Mouse (Mus musculus): ENCODE results near the gene Samd14.

Gene Samd14

DNA sequence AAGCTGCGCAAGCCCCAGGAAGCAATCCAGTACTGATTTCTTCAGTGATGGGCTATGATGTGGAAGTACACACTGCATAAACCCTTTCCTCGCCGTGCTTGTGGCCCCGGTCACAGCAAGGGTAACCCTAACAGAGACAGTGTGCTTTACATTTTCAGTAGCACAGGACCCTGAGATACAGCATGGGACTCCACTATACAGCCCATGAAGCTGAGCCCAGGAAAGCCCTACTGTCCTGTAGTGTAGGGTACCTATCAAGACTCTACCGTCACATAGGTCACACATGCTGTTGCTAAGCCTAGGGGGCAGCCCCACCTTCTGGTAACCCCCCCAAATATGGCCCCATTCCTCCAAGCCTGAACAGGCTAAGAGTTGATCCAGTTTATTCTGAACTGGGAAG lies 26.8 kb downstream of the Samd14 start:
- DNase-seq (ENCODE audit: low spot score) = no peak

DNA sequence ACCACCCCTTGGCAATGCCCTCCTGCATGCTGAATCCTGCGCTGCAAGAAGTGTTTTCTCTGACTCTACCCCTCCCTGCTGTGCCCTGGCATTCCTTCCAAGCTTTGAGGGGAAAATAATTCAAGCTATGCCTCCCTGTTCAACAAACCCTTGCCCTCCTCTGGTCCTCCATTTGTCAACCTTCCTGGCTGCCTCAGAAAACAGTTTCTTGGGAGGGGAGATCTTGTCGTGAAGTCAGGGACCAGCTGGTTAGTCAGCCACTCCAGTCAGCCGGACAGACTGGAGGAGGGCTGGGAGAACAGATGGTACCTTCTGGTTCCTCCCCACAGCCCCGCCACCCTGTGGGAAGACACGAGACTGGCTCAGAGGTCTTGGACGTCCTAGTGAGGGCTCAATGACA lies 27.6 kb downstream of the Samd14 start:
- DNase-seq (ENCODE audit: low spot score) = no peak

DNA sequence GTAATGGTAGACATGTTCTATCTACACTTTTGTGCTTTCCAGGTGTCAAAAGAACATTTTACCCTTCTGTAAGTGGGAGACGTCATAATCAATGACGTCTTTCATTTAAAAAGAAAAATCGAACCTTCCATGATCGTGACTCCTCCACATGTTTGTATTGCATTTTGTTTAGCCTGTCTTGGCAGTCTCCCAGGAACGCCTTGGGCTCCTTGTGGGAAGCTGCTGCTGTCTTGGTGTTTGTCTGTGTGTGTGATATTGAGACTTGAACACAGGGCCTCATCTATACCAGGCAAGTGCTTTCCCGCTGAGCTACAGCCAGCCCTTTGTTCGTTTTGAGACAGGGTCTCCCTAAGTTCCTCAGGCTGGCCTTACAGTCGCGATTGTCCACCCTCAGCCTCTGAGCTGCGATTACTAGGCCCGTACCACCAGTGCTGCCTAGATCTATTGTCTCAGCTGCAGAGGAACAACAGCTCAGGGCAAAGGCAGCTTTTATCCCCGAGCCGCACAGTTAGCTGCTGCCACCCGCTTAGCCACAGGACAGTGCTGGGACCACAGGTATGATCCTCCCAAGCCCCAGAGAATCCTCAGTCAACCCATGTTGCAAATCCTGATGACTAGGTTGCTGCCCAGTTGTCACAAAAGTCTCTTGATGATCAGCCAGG lies 28.6 kb downstream of the Samd14 start:
- DNase-seq (ENCODE audit: low spot score) = no peak

DNA sequence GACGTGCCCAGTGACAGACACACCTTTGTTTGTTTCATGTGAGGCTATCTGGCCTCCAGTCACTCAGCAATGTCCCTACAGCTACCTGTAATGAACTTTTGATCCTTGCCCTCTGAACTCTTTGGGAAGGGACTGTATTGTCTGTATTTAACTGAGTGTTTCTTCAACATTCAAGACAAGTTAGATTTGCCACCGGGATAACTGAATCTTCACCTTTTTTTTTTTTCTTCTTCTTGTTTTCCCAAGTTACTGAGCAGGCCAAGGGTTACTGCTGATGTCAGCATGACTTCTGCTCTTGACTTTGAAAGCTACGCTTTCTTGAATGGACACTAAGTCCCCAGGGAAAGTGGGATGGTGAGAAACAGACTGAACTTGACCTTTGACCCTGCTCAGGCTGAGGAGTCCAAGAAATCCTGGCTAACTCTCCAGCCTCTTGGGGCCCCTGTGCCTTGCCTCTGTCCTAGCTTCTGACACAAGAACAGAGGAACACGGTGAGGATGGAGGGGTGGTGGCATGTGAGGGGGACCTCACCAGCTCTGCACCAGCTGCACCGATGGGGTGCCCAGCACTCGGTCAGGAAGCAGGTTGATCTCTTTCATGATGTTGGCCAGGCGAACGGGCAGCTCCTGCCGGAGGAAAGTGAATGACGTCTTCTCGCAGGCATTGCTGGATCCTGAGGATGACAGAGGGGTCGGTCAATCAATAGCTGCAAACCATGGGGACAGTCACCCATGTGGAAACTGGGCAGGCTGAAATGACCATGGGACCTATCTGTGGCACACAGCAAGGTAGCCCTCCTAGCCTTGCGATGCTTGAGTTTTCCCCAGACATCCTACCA lies 29.4 kb downstream of the Samd14 start:
- no peak for DNase-seq (ENCODE audit: low spot score)

DNA sequence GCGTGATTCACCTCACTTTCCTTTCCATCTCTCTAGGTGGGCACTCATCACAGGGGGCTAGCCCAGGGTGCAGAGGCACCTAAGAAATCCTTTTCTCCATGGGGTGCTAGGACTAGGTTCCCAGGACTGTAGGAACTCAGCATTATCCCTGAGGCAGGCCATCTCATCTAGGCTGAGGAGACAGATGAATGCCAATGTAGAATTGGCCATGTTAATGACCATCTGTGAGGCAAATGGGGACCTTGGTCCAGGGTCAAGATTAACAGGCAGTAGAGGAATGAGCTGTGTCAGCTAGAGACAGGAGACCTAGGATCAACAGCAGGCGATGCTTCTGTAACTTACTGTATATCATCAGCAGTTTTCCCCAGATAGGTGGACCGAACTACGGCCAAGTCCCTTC lies 30.1 kb downstream of the Samd14 start:
- DNase-seq (ENCODE audit: low spot score) = no peak

DNA sequence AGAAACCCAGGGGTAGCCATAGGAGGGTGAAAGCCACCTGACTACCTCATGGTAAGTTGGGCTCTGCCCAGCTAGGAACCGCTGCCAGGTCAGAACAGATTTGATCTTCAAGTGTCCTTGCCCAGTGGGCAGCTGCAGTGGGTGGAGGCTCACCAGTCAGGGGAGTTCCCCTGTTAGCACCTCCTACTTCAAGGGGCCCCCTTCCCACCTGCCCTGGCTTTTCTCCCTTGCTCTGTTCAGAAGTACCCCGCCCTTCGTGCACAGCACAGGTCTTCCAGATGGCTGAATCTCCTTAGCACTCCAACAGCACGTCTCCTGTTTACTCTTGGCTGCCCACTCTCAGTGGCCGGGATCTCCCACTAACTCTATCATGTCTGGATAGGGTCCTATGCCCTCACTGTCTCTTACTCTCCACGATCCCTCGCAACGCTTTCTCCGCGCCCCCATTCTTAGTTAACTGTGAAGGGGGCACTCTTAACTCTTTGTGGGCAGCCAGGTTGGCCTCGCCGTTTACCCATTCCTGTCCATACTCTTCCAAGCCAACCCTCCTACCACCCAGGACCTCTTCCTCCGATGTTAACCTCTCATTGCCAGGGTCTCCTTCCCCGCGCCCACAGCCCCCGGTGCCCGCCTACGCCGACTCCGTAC lies 30.9 kb downstream of the Samd14 start:
- DNase-seq (ENCODE audit: low spot score) = peak; percentile 47

DNA sequence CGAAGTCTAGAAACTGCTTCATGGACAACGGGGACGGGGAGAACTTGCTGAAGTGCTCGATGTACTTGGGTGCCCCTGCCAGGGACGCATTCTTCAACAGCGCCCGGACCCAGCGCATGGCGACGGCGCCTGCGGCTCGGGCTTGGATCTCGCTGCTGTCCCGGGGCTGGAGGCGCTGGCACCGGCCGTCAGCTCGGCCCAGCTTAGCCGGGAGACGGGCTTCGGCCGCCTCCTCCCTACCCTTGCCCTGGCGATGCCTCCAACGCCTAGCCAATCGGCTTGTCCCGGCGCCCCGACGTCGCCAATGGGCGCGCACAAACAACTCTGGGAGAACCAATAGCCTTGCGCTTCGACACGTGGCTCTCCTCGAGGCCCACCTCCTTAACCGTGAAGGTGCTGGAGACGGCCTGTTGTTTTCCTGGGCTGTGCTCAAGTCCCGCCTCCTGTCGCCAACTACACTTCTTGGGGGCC lies 31.5 kb downstream of the Samd14 start, which contains the start of gene Pdk2:
Pdk2 (minus strand) TSS at position 216 of the 471 bp plus-strand sequence.
- peak; percentile 91 for DNase-seq (ENCODE audit: low spot score)

DNA sequence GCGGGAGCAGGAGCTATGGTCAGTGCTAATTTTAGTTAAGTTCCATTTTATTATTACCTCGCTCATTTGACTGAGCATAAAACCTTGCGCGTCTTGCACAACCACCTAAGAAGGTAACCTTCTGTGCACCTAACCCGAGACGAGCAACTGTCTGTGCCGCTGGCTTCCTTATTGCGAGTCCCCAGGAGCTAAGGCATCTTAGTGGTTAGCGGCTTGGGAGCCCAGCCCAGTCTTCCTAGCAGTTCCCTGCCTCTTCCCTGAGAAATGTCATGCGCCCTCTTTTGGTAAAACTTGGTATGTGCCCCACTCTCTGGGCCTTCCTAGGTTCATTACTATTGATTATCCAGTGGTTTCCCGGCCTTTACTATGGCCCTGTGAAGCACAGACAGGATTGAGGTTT lies 32.4 kb downstream of the Samd14 start:
- peak; percentile 78 for DNase-seq (ENCODE audit: low spot score)

DNA sequence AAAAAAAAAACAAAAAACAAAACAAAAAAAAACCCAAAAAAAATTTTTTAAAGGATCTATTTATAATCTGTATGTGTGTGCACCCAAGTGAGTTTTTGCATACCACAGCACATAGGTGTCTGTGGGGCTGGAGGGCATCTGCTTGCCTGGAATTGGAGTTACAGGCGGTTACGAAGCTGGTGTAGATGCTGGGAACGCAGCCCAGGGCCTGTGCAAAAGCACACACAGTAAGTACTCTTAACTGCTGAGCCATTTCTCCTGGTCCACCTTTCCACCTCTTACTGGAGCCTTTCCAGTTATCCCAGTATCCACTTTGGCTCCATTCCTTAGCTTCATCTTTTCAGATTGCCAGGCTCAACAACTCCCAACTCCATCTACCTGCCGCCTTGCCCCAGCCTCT lies 33.4 kb downstream of the Samd14 start:
- DNase-seq (ENCODE audit: low spot score) = no peak

DNA sequence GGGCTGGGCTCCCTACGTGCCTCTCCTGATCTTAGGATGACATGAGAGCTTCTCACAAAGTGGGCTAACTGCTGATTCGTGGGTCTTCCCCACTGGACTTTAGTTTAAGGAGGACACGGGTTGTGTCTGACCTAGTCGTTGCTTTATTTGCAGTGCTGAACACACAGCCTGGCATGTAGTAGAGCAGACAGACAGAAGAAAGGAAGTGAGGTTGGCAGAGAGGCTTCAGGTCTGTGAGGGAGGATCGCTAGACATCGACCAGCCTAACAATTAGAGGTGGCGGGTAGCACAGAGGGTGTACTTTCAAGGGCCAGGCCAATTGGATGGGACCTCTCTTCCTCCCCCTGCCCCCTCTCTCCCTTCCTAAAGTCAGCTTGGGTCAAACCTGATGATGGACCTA lies 33.9 kb downstream of the Samd14 start:
- DNase-seq (ENCODE audit: low spot score) = no peak

DNA sequence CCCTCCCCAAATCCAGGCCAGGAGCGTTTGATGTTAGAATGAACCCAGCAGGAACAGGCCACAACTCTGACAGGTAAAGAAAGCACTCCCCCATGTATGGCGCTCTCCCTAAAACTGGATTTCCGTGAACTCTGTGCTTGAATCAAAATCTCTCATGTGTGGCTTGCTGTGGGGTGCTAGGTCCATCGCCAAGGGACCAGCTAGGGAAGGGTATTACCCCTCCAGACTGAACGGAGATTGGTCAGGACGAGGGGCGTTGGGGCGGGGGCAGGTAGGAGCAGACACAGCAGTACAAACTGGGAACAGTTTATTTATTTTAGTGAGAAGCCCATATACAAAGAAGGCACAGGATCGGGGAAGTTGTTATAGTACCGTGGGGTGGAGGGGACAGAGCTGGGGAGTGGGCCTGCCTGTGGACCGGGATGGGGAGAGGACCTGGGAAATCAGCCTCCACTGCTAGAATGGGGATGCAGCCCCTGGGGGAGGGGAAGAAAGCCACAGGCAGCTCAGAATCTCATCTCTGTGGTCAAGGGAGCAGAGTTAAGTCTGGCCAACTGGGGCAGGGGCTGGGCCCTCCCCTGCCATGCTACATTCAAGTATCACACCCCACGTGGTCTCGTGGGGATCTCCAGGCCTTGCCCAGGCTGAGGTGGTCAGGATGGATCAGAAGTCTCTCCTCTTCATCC lies 34.6 kb downstream of the Samd14 start:
- no peak for DNase-seq (ENCODE audit: low spot score)

DNA sequence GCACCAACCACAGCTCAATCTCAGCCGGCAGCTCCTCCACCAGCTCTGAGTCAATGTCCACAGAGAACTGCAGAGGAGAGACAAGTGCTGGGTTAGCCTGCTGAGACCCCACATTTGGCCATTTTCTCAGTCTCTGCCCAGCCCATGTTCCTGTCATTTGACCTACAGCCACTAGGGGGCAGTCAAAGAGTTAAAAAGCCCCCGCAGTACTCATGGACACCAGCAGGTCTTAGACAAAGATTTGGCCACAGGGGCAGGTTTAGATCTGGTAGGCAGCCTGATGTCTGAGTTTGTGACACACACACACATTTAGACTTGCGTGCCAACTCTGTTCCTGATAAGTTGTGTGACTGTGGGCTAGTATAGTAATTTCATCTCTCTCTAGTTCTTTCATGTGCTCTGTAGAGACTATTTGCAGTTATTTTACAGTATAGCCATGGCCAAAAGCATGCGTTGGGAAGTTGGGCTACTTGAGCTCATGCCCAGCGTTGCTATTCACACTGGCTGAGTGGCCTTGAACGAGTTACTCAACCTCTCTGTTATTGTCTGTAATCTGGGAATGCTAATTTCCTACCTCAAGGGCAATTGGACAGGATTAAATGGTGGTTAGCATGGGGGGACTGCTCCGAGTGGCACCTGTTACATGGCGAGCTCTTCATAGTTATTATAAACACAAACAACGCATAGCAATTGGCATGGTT lies 37.5 kb downstream of the Samd14 start:
- peak; percentile 61 for DNase-seq (ENCODE audit: low spot score)

DNA sequence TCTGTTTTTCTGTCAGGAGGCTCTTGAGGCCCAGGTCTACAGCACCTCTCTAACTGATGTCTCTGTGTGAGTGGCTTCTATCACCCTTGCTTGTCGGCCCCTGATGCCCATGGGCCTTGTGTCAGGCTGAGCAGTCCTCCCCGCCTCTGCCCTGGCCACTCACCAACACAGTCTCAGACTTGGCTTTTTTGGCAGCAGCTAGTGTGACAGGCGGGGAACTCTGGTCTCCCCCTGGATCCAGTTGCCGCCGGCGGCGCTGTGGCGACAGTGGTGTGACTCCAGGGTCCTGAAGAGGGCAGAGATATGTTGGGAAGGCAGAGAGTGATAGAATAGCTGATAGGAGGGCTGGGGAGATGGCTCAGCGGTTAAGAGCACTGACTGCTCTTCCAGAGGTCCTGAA lies 43.4 kb downstream of the Samd14 start:
- DNase-seq (ENCODE audit: low spot score) = no peak

DNA sequence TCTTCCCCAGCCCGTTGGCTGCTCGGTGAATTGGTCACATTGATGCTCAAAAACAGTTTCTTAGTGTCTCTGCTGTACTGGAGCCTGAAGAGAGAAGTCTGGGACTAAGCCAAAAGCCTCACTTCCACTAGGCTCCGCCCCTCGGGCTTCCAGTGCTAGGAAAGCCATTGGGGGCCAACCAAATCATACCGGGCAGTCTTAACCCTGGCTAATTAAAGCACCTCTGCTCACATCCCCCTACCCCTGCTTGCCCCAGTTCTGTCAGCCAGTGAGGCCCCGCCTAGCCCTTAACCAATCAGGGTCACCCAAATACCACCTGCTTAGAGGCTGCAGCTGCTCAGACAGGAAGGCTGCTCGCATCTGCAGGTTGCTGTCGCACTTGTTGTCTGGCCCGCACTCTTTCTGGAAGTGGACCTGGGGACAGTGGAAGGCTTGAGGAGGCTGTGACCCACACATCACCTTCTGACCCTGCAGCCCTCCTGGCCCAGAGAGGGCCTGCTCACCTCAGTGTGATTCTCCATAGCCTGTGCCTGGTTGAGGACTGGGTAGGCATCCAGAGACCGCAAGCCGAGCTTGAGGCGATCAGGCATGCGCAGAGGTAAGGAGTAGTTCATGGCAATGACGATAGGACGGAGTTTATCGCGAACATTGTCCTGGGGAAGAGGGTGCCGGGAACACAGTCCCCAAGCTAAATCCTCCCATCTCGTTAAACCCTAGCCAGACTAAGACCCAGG lies 47.3 kb downstream of the Samd14 start:
- DNase-seq (ENCODE audit: low spot score) = no peak

DNA sequence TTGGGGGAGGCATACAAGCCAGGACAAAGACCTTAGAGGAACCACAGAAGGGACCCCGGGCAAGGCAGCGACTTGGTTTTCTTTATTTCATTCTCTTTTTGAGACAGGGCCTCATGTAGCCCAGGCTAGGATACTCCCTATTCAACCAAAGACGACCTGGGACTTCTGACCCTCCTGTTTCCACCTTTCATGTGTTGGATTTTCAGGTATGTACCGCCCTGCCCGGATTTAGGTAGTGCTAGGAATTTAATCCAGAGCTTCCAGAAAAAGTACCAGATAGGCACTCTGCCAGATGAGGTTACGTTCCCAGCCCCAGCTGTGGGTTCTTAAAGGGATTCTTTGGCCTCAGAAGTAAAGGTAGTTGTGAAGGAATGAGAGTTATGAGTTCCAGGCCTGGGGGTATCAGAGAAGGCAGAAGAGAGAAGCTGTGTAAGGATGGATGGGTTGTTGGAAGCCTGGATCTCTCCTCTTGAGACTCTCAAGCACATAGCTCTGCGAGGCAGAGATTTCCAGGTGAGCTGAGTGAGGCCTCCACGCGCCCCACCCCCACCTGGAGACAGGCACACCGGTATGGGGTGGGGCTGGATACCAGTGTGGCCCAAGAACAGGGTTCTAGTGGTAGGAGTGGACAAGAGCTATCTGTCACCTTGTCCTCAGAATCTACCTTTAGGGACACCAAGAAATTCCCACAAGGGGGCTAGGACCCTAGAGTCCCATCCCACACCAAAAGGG lies 59.7 kb downstream of the Samd14 start:
- DNase-seq (ENCODE audit: low spot score) = no peak

DNA sequence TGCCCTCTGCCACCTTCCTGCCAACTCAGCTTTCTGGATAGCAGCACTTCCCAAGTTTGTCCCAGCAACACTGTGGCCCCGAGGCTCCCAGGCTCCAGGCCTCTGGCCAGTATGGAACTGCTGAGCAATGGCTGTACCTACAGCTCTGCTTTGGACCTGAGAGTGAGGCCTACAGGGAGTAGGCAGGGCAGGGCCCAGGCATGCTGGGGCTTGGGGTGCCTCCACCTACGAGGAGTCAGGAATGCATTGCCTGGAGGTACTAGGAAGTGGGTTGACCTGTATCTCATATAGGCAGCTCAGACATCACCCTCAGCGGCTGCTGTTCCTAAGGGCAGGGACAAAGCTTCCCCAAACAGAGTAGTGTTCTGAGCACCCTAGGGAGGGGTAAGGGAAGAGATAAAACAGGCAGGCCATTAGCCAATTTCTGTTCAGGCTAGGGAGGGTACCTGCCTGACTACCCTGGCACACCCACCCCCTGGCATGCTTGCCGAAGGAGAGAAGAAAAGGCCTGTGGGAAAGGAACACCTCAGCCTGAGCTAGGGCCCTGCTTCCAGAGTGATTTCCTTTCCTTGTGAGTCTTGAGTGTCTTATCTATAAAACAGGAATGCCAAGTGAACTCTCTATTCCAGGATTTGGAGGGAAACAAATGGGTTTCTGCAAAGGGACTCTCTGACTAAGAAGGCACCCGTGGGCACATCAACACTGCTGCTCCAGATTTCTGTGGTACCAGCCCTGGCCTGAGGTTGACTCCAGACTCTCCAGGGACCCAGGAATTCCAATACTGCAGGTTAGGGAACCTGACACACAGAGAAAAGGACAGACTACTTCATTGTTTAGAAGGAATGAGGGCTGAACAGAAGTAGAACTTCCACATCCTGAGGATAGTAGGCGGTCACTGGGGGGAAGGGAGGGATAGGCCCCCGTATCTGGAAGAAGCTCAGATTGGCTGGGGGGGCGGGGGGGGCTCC lies 60.7 kb downstream of the Samd14 start:
- DNase-seq (ENCODE audit: low spot score) = no peak

DNA sequence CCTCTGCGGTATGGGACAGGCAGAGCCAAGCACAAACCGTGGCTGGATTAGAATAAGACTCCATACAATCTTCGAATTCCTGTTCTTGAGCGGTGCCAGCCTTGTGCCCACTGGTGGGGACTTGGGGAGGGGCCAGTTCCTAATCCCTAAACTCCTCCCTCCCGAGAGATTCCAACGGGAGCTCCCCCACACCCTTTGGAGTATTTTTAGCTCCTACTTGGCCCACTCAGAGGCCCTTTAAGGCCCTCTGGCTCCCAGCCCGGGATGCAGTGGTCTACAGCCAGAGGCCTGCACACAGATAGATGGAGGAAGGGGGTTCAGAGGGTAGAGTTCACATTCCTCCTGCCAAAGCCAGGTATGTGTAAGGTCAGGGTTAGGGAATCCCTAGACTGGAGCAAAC lies 61.6 kb downstream of the Samd14 start:
- no peak for DNase-seq (ENCODE audit: low spot score)

DNA sequence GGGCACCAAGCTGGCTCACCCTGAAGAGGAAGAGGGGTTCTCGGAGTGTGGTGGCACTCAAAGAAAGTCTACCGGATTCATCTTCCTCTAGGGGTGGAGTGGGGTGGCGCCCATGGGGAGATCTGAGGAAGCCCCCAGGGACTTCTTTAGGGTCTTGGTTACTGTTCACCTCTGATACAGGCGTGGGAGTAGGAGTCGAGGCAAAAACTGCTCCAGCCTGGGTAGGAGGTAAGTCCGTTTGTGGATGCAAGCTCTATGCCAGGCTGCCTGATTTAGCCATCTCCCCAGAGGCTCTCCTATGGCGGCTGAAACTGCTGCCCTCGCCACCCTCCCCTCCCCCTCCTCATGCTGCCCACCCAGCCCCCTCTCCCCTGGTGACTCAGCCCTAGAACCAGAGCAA lies 62.5 kb downstream of the Samd14 start:
- DNase-seq (ENCODE audit: low spot score) = no peak

DNA sequence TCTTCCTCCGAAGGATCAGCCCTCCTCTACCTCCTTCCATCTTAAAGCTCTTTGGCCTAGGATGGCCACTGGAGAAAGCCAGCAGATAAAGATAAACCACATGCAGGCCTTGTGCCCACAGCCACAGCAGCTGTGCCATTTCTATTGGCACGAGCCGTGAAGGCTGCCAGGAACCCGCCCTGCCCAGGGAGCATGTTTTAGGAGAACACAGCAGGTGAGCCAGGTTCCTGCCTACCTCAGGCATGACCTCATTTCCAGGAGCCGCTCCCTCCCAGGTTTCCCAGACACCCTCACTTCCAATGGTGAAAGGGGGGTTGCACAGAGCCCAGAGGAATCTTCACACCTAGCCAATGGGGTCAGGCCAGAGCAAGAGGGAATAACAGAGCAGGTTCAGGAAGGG lies 63.1 kb downstream of the Samd14 start:
- no peak for DNase-seq (ENCODE audit: low spot score)

Data from ovary, postnatal 14 days (tissue).